Mouse (Mus musculus) ES-E14 (cell line): Measurements from ENCODE around the gene Cdkn1c. TPM values are rescaled to one million over a fixed set of nuclear protein-coding genes. Genes with fewer than 3 reads are reported as not detected.

Source experiments
- DNase-seq: peaks from one replicate; pipeline ENCODE4 v3.0.0-alpha.2; 2013; ENCODE audit warnings: low read depth, low spot score
- H3K27ac ChIP-seq: 2 replicates; pipeline ENCODE4 v1.5.1; 2012; ENCODE audit warnings: low read depth, mild to moderate bottlenecking, low read length, moderate library complexity, mixed read lengths; ENCODE audit not compliant: poor library complexity, insufficient read depth, severe bottlenecking
- H3K36me3 ChIP-seq: 2 replicates; pipeline ENCODE4 v1.6.1; 2012; ENCODE audit warnings: mild to moderate bottlenecking, low read length, moderate library complexity, mixed read lengths; ENCODE audit not compliant: control insufficient read depth, poor library complexity, insufficient read depth, severe bottlenecking
- H3K4me1 ChIP-seq, 2 experiments: fragments of 150-350 bp in 1 of 2; sonication (generic) in 1 of 2; 2 replicates each; pipeline ENCODE4 v1.6.1; 2012; ENCODE audit warnings: low read length in 2 of 2, mild to moderate bottlenecking in 1 of 2, mixed read lengths in 1 of 2; ENCODE audit not compliant: control insufficient read depth in 2 of 2, insufficient read depth in 2 of 2, poor library complexity in 1 of 2
- H3K4me3 ChIP-seq, 2 experiments: fragments of 150-350 bp in 1 of 2; sonication (generic) in 1 of 2; 2 replicates each; pipeline ENCODE4 v1.5.1; 2012; ENCODE audit warnings: low read length in 2 of 2, low read depth in 1 of 2, mild to moderate bottlenecking in 1 of 2, mixed read lengths in 1 of 2; ENCODE audit not compliant: insufficient read depth in 1 of 2, poor library complexity in 1 of 2, severe bottlenecking in 1 of 2
- H3K9ac ChIP-seq: 2 replicates; pipeline ENCODE4 v1.6.1; 2012; ENCODE audit warnings: low read depth, mild to moderate bottlenecking, low read length, mixed read lengths; ENCODE audit not compliant: poor library complexity, insufficient read depth, severe bottlenecking
- H3K9me3 ChIP-seq: fragments of 150-350 bp; sonication (generic); 2 replicates; pipeline ENCODE4 v1.6.1; 2012; ENCODE audit warnings: low read depth, mild to moderate bottlenecking, low read length; ENCODE audit not compliant: control insufficient read depth, insufficient read depth
- CHD2 ChIP-seq: IDR thresholded peaks from 2 replicates; pipeline ENCODE4 v1.6.1; 2014; ENCODE audit warnings: mild to moderate bottlenecking, low read depth, low read length, inconsistent platforms
- HCFC1 ChIP-seq: IDR thresholded peaks from 2 replicates; pipeline ENCODE4 v1.6.1; 2012; ENCODE audit warnings: low read length, inconsistent platforms, borderline replicate concordance; ENCODE audit not compliant: insufficient read depth
- MAFK ChIP-seq: IDR thresholded peaks from 2 replicates; pipeline ENCODE4 v1.6.1; 2014; ENCODE audit warnings: mild to moderate bottlenecking, low read depth, low read length, inconsistent platforms; ENCODE audit not compliant: insufficient read depth
- ZC3H11A ChIP-seq: IDR thresholded peaks from 2 replicates; pipeline ENCODE4 v1.6.1; 2012; ENCODE audit warnings: low read depth, mild to moderate bottlenecking, inconsistent platforms, low read length, borderline replicate concordance
- ZNF384 ChIP-seq: IDR thresholded peaks from 2 replicates; pipeline ENCODE4 v1.6.1; 2012; ENCODE audit warnings: low read depth, low read length, inconsistent platforms
- in situ Hi-C, 2 experiments: fragments of 600-800 bp; cut with MboI; formaldehyde crosslinking; loops; one replicate each; pipeline ENCODE4 v1.15.1; 2025; ENCODE audit warnings: low sequenced_read_pairs in 2 of 2, inconsistent platforms in 1 of 2; ENCODE audit not compliant: unreplicated experiment in 2 of 2
- total RNA-seq: library from RNA; depleted of rRNA; stranded (reverse); fragments of 300-350 nt; gene quantifications from 2 replicates; pipeline ENCODE4 v1.2.3, GENCODE M21; 2012

Gene Cdkn1c
- total RNA-seq, 1 experiment: 57.9 TPM

GRCm38 (mm10) chr7:143505411-143505810 is 44.6 kb upstream of the Cdkn1c start:
- TF ChIP-seq ZNF384: no peak
- no peak for TF ChIP-seq HCFC1
- no peak for TF ChIP-seq MAFK
- TF ChIP-seq CHD2: no peak
- no peak for TF ChIP-seq ZC3H11A
- peaks cover 2 to 20% of the 10 kb centered on the region in 2 experiments; a peak in 2 of 4 replicates for H3K4me1 ChIP-seq
- in situ Hi-C loops: no loop called here
- H3K9ac ChIP-seq: no peak overlapping the region
- no peaks in the 10 kb centered on the region for H3K36me3 ChIP-seq
- no peak overlapping the region for H3K4me3 ChIP-seq
- no peak overlapping the region for H3K27ac ChIP-seq
- no peaks in the 10 kb centered on the region for H3K9me3 ChIP-seq
- no peak for DNase-seq

GRCm38 (mm10) chr7:143503926-143504325 is 43.1 kb upstream of the Cdkn1c start:
- Histone ChIP-seq H3K36me3 (no peaks in the 10 kb centered on the region), H3K9me3 (no peaks in the 10 kb centered on the region), H3K4me3 (0 out of 4 replicates have a peak overlapping the region, but pooled peaks of 1 of the 2 experiments have one; percentile 21), H3K4me1 (peaks cover 3 to 21% of the 10 kb centered on the region in 2 experiments; a peak in 3 of 4 replicates), H3K9ac (no peak overlapping the region), H3K27ac (no peak overlapping the region)
- in situ Hi-C loops: no loop called here
- DNase-seq: no peak
- no peak for TF ChIP-seq ZNF384
- TF ChIP-seq MAFK: no peak
- no peak for TF ChIP-seq CHD2

DNA sequence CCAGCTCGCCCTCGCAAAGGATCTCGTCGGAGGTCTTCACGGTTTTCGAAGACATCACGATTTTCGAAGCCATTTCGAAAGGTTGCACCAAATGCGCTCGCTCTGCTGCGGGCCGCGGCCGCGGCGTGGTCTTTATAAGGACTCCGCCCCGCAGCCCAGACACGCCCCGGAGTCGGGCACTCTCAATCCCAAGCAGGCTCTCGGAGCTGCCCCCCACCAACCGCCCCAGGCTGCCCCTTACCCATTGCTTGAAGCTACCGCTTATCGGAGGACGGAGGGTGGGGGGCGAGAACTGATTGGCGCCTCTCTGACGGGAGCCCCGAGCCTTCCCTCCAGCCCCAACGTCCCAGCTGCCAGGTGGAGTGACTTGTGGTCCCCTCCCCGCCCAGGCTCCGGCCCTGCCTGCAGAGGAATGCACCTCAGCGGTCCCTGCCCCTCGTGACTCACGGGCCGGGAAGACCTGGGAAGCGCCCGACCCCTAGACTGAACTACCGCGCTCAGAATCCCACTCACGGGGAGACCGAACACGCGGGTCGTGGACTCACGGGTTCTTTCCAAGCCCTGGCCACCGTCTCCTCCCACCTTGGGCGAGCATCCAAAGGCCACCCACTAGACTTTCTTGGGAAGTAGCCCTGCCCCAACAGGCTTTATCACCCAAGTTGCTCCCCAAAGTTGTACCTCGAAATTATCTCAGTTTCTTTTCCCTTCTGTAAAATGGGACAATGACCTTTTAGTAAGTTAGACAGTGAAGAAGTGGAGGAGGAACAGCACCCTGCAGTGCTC is 41.8 kb upstream of the Cdkn1c start, which contains the start of gene Phlda2:
TSS of gene Phlda2 (minus strand) at position 733 of the 783 bp plus-strand sequence.
- H3K4me3 ChIP-seq: peak within 1 kb of the TSS; percentile 58 to 61
- H3K9ac ChIP-seq: peak within 1 kb of the TSS; percentile 62
- H3K4me1 ChIP-seq: peaks cover 3 to 33% of the 10 kb centered on the region in 2 experiments; a peak in 3 of 4 replicates
- no peaks in the 10 kb centered on the region for H3K9me3 ChIP-seq
- no peaks in the 10 kb centered on the region for H3K36me3 ChIP-seq
- TF ChIP-seq HCFC1 (0 out of 2 replicates have a peak, but pooled peaks have one; percentile 27), CHD2 (no peak), ZC3H11A (no peak), ZNF384 (no peak), MAFK (no peak)
- in situ Hi-C loops: no loop called here
- DNase-seq: peak; percentile 40
- H3K27ac ChIP-seq: 0 out of 2 replicates have a peak within 1 kb of the TSS, but pooled peaks have one; percentile 26

DNA sequence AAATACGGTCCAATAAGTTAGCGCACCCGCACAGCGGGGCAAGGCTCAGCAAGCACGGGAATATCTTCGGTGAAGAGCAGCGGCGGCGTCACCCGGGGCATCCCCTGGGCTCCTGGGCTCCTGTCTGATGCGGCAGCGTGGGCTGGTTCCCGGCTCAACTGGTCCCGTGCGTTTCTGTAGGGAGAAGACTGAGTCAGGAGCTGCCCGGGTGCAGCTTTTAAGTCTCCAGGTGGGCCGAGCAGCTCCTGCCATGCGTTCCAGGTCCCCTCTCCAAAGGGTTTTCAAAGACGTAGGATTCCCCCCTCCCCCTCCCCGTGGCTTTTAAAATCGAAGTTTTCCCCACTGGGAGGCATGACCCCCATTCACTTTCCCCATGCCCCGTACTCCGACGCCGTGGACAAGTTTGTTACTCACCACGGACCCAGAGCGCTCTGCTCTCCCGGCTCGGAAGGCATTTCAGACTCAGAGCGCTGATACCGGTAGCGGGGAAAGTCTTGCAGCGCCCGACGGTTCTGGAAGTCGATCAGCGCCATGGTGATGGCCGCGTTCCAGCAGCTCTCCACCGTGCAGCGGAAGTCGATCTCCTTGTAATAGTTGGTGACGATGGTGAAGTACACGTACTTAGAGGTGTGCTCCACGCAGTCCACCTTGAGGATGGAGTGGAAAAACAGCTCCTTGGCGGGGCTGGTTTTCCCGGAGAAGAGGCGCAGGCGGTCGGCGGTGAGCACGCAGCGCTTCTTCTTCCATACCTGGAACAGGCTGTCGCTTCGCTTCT is 41.0 kb upstream of the Cdkn1c start:
- DNase-seq: peak; percentile 27
- peak overlapping the region; percentile 62 for H3K9ac ChIP-seq
- no peaks in the 10 kb centered on the region for H3K36me3 ChIP-seq
- peak overlapping the region; percentile 58 to 61 for H3K4me3 ChIP-seq
- H3K9me3 ChIP-seq: no peaks in the 10 kb centered on the region
- in situ Hi-C loops: no loop called here
- H3K27ac ChIP-seq: no peak overlapping the region
- H3K4me1 ChIP-seq: peaks cover 3 to 34% of the 10 kb centered on the region in 2 experiments; a peak in 3 of 4 replicates
- TF ChIP-seq ZC3H11A: no peak
